Mouse (Mus musculus) left cerebral cortex, postnatal 10 days (tissue): ENCODE data around the gene Cacng5. TPM values are rescaled to one million over a fixed set of nuclear protein-coding genes. Genes with fewer than 3 reads are reported as not detected.

Experiments
- DNase-seq, 2 experiments: peaks; one replicate each; pipeline ENCODE4 v3.0.0; 2021 to 2022; ENCODE audit warnings: low spot score in 2 of 2, mixed read lengths in 1 of 2; ENCODE audit errors: extremely low spot score in 1 of 2
- intact Hi-C: fragments of 180-260 bp; cut with DNase I; formaldehyde crosslinking; loops from one replicate; pipeline ENCODE4 v1.15.1; 2025
- total RNA-seq, 2 experiments: library from RNA; stranded (reverse); gene quantifications; 2 replicates each; pipeline ENCODE4 v1.2.3; 2021

Gene Cacng5
- total RNA-seq, 2 experiments from 2014 or later = 22.5 to 22.8 TPM

DNA sequence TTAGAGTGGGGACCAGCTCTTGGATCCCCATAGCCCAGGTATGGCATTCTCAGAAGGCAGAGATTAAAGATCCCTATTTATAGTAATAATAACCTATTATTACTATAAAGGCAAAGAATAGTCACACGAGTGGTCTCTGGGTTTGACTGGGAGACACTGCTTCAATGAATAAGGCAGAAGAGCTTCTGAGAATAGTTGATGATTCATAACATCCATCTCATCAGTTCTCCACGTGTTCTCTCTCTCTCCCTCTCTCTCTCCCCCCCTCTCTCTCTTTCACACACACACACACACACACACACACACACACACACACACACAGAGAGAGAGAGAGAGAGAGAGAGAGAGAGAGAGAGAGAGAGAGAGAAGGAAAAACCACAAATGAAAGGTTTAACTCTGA, 16.2 kb downstream of the Cacng5 start:
- no peak for DNase-seq
- intact Hi-C loops = no loop called here

DNA sequence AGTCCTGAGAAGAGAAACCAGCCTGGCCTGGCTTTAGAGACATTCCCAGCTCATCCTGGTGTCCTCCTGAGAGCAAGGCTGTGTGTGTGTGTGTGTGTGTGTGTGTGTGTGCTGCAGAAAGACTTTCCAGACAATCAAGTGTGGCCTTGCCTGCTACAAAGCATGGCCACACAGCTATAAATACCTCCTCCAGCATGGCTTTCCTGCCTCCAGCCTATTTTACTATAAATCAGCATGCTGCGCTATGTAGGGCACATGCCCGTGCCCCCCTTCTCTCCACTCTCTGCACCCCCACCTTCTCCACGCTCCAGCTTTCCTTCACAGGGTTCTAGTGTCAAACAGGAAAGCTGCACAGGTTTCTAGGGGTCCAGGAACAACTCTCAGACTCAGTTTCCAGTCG, 19.2 kb downstream of the Cacng5 start:
- intact Hi-C loops = no loop called here
- DNase-seq = no peak

DNA sequence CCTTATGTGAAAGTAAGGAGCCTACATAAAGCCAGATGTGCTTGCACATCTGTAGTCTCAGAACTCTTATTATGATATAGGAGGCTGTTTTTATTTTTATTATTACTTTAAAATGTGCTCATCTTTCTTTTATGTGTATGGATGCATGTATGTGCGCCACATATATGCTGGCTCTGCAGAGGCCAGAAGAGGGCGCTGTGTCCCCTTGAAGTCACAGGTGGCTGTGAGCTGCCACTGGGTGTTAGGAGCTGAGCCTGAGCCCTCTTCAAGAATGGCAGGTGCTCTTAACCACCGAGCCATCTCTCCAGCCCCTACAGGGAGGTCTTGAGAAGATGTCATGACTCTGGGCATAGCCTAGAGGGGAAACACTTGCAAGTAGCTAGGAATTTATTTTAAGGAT, 23.5 kb downstream of the Cacng5 start:
- DNase-seq = no peak
- intact Hi-C loops = no loop called here

DNA sequence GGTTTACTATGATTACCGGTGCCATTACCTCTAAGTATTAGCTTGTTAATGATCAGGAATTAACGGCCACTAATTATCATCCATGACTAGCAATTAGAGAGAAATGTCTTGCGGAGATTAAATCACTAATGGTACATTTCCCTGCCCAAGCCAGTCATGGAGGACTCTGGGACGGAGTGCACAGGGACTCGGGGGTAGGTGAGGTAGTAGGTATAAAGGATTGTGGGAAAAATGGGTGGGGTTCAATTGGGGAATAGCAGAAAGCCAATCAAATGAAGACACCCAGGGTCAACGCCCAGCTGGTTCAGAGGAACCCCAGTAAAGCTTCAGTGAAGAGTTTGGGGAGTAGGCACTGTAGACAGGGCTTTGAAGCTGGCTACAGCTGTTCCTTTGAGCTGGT, 27.5 kb downstream of the Cacng5 start:
- intact Hi-C loops = no loop called here
- DNase-seq = no peak

DNA sequence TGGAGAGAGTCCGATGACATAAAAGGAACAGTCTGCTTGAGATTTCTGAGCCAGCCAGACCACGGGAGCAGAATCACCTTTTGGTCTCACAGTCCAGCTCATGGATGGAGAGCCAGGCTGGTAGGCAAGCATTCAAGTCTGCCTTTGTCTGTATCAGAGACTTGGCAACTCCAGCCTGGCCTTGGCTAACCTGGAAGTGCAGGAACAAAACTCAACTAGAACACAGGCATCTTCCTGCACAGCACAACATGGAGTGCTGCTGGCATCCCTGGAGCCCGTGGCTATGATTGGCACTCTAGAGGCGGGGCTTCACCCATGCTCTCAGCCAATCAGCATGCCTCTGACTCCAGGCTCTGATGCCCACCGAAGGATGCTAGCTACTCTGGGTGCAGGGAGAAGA, 38.0 kb downstream of the Cacng5 start:
- no peak for DNase-seq

DNA sequence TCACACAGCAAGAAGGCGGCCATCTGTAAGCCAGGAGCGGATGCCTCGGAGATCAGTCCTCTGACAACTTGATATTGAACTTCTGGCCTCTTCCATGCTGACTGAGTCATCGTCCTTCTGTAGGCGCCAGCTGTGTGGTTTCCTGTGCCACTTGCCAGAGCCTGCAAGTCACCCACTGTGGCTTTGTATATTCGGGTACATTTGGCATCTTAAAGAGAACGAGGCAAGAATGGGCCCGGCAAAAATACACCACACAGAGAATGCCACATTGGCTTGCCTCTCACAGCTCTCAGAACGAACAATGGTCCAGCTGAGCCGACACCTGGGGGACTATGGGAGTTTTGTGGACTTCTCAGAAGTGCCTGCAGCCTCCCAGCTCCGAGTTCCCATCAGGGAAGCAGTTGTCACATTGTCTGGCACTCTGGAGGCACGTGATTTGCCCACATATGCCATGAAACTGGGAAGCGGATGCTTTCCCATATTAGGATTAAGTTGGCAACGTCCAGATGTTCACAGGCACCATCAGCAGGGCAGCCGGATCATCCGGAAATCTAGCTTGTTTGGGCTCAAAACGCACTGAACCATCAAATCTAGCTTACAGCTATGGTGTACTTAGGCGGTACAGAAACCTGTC, 38.9 kb downstream of the Cacng5 start:
- DNase-seq = no peak
- intact Hi-C loops = no loop called here

More for the DNA sequence above, 38.0 kb downstream of the Cacng5 start:
- intact Hi-C loops = no loop called here

DNA sequence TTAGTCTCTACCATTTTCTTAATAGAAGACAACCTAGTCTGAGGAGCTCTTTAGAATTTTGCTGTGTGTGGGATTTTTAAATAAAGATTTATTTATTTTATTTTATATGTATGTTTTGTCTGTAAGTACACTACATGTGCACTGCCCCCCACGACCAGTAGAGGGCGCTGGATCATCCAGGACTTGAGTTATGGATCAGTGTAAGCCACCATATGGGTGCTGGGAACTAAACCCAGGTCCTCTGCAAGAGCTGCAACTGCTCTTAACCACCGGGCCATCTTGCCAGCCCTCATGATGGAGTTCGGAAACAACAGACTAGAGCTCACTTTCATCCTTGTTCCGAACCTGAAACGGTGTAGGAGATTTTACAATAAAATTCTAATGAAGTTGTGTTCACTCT, 42.1 kb downstream of the Cacng5 start:
- intact Hi-C loops = no loop called here

DNA sequence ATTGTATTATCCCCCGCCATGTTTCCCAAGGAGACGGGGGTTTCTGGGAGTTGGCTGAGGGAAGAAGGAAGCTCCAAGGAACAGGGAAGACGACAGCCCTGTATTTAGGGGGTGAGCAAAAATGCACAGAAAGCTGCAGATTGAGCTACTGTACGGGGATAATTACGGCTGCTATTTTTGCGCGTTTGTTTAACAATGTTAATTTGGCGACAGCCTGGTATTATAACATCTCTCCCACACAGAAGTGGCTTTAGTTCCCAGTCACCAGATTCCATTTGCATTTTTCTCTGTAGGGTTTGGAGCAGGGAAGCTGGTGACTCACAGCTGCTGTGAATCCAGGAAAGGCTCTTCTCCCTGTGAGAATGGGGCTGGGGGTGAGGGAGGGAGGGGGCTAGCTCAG, 47.3 kb downstream of the Cacng5 start:
- peak in 1 of 2 experiments; percentile 72 for DNase-seq
- intact Hi-C loops = no loop called here

More for the DNA sequence above, 42.1 kb downstream of the Cacng5 start:
- DNase-seq = no peak

DNA sequence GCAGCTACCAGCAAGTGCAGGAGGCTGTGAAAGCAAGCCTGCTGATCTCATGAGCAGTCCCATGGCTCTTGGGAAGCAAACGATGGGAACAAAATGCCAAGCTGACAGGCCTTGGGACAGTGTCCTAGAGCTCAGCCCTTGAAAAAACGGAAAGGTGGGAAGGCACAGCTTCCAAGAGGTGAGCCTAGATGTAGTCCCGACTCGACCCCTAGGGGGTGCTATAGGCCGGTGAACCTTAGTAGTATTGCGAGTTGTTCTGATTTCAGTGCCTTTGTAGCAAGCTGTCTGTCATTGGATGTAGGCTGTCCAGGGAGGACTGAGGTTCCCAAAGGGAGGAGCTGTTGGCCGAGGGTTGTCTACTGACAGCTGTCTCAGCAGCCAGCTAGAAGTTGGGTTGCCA, 49.7 kb downstream of the Cacng5 start:
- peak; percentile 67 to 79 for DNase-seq
- intact Hi-C loops = loop anchor here (2.0 kb wide), 1 partner anchor 118 kb away; no protein-coding TSS in a partner anchor

DNA sequence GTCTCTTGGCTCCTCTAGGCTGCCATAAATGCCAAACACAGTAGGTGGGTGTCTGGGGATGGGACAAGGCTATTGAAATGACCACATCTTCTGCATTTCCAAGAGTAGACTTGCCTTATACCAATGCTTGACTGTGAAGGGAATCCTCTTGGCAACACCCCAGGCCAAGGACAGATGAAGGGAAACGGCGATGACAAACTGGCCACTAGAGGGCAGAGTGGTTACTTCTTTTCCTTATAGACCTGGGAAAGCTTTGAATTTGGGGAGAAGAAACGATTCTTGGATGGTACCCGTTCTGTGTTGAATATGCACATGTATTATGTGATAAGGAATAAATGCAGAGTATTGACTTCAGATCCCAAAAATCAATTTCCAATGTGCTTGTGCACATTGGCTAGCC, 50.8 kb downstream of the Cacng5 start:
- peak; percentile 81 to 84 for DNase-seq
- intact Hi-C loops = loop anchor here (2.0 to 5.0 kb wide), 2 partner anchors 119 to 513 kb away; no protein-coding TSS in a partner anchor

DNA sequence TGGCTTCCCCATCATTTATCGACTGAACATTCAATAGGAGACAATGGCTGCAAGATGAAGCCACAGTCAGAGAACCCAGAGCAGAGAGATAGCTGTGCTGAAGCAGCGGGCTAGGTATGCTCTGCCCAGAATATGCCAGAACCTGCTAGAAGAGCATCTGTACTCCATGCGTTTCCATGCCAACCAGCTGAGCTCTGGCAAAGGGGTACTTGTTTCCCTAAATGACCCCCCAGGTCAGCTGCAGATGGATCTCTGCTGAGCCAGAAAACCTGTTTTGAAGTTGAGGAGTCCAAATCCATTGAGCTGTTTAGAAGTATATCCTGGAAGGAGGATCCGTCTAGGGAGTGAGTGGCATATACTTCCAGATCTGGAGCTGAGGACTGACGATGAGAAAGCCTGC, 53.1 kb downstream of the Cacng5 start:
- DNase-seq = no peak
- intact Hi-C loops = loop anchor here (2.0 to 5.0 kb wide), 2 partner anchors 516 to 557 kb away; no protein-coding TSS in a partner anchor

DNA sequence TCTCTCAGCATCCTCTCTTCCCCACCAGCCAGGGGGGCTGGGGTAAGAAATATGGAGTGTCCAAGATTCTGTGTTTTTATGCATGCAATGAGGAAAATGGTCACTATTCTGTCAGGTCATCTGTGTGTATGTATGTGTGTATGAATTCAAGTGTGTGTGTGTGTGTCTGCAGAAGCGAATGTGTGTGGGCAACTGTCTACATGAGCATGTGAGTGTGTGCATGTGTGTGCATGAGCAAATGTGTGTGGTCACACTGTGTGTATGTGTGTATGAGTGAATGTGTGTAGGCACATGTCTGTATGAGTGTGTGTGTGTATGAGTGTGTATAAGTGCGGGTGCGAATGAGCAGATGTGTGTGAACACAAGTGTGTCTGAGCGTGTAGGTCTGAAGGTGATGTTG, 55.0 kb downstream of the Cacng5 start:
- intact Hi-C loops = loop anchor here (5.0 to 10.0 kb wide), 2 partner anchors 345 to 517 kb away; no protein-coding TSS in a partner anchor
- no peak for DNase-seq

DNA sequence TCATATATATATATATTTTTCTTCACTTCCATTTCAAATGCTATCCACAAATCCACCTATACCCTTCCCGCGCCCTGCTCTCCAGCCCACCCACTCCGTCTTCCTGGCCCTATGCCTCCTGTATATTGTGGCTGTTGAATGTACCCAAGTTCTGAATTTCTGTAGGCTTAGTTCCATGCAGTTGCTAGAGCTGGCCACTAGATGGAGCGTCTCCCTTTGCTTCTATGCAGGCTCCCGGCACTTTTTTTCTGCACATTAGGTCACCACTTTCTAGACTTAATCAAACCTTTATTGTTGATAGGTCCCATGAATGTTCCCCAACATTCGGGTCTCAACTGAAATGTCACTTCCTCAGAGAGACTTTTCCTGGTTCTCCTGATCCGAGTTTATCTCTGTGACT, 55.6 kb downstream of the Cacng5 start:
- peak; percentile 51 to 66 for DNase-seq
- intact Hi-C loops = loop anchor here (10.0 kb wide), 1 partner anchor 344 kb away; no protein-coding TSS in a partner anchor

DNA sequence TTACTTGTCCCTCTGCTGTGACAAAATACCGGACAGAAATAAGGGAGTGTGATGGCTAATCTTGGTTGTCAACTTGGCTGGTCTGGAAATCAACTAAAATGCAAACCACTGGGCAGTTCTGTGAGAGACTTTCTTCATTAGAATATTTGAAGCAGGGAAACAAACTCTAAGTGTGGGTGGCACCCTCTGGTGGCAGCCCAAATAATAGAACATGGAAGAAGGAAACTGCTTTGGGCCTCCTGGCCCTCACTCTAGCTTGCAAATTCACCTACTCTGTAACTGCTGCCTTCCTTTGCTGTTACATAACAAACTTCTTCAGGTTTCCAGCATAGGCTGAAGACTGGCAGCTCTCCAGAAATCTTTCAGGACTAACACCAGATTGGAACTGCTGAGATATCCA, 61.8 kb downstream of the Cacng5 start:
- intact Hi-C loops = loop anchor here (10.0 kb wide), 1 partner anchor 338 kb away; no protein-coding TSS in a partner anchor
- DNase-seq = peak; percentile 58 to 60

DNA sequence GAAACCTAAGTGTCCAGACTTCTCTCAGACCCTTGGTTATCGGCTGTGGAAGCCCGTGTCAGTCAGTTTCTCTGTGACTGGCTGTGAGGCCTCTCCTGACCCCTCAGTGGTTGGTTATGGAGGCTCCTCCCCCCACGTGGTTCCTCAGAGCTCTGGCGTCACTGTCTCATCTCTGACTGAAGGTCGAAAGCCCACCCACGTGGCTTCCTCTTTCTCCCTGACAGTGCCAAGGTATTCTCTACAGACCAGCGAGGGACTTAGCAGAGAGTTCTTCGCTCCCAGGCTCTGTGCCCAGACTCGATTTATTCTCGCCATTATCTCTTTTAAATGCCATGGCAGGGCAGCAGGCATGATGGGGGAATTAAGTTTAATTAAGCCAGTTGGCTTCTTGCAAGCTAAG, 65.2 kb downstream of the Cacng5 start:
- peak in 1 of 2 experiments; percentile 46 for DNase-seq
- intact Hi-C loops = loop anchor here (10.0 kb wide), 1 partner anchor 335 kb away; no protein-coding TSS in a partner anchor

DNA sequence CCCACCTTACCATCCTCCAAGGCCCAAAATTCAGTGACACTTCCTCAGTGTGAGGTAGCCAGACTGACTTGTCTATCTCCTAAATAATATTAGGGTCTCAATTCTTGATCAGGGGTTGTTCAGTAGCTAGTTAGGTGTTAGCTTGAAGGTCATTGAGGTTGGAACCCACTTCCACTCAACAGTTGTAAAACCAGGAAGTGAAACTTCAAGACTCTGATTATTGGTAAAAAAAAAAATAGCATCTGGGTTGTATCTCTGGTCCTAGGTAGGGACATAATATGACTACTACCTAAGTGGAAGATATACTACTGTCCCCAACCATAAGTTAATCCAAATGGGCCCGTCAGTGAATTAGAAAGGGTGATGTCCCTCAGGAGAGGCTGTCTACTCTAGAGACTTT, 70.7 kb downstream of the Cacng5 start:
- intact Hi-C loops = no loop called here
- DNase-seq = no peak

DNA sequence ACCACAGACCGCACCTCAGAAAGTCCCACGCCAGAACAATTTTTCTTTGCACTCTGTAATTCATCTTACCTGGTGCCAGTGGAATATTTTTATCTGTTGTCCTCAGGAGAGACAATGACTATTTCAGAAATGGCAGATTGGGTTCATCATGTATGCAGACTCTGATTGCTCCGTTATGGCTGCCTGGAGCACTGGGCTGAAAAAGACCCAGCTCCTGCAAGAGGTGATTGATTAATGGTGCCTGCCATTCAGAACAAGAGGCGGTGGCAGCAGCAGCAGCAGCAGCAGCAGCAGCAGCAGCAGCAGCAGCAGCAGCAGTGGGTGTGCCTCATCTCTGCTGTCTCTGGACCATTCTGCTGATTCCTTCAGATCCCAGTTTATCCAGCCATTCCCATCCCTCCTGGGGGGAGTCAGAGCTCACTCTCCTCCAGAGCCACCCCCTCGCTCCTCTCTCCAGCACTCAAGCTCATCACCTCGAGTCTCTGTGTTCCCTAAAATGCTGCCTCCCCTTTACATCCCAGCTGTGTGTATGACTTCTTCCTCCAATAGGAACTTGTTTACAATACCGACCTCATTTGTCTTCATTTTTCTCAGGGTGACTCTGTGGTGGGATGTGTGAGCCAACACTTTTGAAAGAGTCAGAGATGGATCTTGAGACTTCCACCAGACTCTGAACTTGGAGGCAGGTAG, 81.4 kb downstream of the Cacng5 start:
- DNase-seq = no peak
- intact Hi-C loops = no loop called here
